Mouse (Mus musculus) A20 (cell line): Measurements from ENCODE around the gene Chst12.

Source experiments
- DNase-seq: peaks from one replicate; pipeline ENCODE4 v3.0.0-alpha.2; 2011; ENCODE audit warnings: low read depth, low spot score

Gene Chst12

GRCm38 (mm10) chr5:140517159-140517920 lies 12.0 kb downstream of the Chst12 start:
- no peak for DNase-seq

- DNase-seq = no peak
Observed at GRCm38 (mm10) chr5:140517921-140518230, 12.5 kb downstream of the Chst12 start.

DNA sequence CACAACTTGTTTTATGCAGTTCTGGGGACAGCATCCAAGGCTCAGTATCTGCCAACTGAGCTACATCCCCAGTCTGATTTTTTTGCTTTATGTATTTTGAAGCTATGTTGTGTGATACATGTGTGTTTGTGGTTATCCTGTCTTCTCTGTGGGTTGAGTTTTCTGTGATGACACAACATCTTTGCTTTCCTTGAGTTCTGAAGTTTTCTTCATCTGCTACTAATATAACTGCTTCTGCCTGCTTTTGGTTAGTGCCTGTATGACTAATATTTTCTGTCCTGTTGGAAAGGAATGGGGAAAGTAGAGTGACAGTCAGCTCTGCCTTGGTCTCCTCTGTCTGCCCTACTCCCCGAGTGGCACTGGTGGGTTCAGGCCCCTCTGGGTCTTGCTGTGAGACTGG lies 15.8 kb downstream of the Chst12 start:
- no peak for DNase-seq

DNA sequence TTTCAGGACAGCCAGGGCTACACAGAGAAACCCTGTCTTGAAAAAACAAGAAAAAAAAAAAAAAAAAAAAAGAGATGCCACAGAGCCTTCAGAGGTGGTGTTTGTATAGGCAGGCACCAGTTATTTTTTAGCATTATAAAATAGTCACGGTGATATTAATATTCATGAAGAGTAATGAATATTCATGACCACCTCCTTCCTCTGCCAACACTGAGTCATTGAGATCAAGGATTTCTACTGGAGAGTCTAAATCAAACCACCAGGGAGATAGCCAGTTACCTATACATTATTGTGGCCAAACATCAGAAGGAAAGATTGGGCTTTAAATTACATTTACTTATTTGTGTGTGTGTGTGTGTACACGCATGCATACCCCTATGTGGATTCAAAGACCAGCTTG lies 21.4 kb downstream of the Chst12 start:
- DNase-seq = no peak

GRCm38 (mm10) chr5:140538111-140538683 lies 32.8 kb downstream of the Chst12 start:
- DNase-seq = no peak

DNA sequence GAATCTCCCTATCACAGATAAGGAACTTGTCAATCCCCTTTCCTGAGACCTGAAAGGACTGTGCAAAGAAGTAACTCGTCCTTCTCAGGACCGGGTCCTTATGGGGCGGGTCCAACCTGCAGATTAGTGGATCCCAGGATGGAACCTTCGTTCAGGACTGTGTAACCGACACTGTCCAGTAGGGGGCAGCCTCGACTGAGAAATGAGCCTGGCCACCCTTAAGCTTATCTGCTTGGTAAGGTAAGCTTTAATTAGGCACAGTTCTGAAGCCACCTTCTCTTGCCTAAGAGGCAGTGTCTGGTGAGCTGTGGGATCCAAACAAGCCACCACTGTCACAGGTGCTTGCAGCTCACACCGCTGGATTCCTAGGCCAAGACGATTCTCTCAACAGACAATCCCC lies 34.8 kb downstream of the Chst12 start:
- peak; percentile 73 for DNase-seq

GRCm38 (mm10) chr5:140542811-140543575 lies 37.6 kb downstream of the Chst12 start:
- no peak for DNase-seq

- DNase-seq = no peak
Observed at GRCm38 (mm10) chr5:140545651-140546050, 40.3 kb downstream of the Chst12 start.

- no peak for DNase-seq
Observed at GRCm38 (mm10) chr5:140546332-140546731, 41.0 kb downstream of the Chst12 start.

DNA sequence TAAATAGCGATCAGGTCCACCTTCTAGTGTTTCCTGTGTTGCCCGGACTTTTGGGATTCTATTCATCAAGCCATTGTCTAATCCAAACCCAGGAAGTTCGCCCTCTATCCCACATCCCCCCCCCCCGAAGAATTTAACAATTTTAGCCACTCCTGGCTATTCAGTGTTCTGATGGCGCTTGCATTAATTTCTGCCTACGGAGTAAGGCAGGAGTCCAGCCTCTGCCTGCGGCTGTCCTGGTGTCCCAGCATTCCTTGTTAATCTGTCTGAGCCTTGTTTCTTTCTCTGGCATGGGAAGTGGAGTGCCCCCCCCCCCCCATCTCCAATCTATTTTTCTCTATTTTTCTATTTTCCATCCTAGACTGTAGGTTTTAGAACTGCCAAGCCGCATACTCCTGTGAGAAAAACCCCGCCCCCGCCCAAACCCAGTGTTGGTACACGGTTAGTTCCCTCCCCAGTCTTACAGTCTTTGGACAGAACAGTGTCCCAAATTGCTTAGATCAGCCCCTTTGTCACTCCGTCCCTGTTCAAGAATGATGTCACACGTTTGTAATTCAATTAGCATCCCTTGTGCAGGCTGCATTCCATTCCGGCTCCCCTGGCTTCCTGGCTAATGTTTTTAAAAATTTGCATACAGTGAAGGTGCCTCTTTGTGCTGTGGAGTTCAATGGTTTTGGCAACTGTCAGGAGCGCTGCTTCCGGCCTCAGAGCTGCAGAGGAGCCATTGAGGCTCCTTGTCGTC lies 44.1 kb downstream of the Chst12 start:
- DNase-seq = peak; percentile 24

- no peak for DNase-seq
Observed at GRCm38 (mm10) chr5:140553719-140554118, 48.4 kb downstream of the Chst12 start.

DNA sequence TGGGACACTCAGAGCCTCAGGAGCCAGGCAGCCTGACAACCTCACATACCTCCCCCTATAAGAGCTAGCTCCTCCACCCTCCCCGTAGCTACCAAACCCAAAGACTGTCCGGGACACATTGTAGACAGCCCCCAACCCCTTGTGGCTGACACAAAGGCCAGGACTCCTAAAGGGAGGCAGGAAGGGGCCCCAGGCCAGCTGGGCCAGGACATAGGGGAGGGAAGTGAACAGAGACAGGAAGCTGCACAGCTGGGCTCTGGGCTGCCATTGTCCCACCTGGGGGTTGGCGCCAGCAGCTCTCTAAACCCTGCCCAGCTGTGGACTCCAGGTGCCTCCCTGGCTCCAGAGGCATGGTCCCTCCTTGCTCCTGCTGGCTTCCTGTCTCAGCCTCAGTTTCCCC lies 51.5 kb downstream of the Chst12 start:
- peak; percentile 25 for DNase-seq

DNA sequence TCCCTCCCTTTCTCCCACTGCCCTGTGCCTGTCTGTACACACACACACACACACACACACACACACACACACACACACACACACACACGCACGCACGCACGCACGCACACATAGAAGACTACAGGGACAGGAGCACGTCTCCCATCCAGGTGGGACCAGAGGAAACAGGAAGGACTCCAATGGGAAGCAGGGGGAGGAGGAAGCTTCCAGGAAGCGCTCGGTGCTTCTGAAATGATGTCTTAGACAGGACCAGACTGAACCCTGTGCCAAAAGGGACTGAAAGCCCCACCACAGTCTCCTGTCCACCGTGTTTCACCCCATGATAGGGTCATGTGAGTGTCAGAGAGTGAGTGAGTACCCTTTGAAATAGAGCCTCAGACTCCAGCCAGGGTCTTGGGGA lies 57.3 kb downstream of the Chst12 start:
- peak; percentile 40 for DNase-seq

GRCm38 (mm10) chr5:140564896-140565295 lies 59.5 kb downstream of the Chst12 start, which contains the start of gene Grifin:
Gene Grifin (minus strand): TSS chr5:140565071.
- DNase-seq = no peak

DNA sequence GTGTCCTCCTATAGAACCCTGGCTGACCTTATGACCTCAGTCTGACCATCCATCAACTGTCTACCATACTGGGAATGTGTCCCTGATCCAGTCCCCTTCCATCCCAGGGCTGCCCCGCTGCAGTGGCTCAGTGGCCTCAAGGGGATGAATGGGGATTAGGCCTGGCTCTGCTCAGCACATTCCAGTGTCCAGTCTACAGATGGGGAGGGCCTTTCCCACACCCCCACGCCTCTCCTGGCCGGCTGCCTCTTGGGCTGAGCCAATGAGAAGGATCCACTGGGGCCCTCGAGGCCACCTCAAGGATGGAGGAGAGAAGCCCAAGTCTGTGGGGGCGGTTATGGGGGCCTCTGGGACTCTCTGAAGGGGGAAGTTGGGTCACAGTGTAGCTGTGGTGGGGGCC lies 60.1 kb downstream of the Chst12 start:
- no peak for DNase-seq

GRCm38 (mm10) chr5:140565856-140566255 lies 60.5 kb downstream of the Chst12 start:
- peak; percentile 30 for DNase-seq

DNA sequence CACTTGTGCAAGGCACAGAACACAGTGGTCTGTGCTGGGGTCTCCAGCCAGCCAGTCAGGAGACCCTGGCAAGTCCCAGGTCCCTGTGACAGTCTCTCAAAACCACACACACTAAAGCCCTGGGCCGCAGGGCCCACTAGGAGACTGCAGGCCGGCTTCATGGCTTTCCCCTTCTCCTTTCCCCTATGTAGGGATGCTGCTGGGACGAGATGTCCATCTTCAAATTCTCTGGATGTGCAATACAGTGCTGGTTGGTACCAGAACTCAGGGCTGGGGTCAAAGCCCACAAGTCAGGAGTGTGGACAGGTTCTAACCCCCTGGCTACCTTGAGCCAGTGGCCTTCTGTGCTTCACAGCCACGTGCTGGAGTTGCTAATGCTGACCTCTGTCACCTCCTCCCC lies 60.9 kb downstream of the Chst12 start:
- DNase-seq = no peak

- DNase-seq = no peak
Observed at GRCm38 (mm10) chr5:140567321-140567720, 62.0 kb downstream of the Chst12 start.

- DNase-seq = no peak
Observed at GRCm38 (mm10) chr5:140567751-140568150, 62.4 kb downstream of the Chst12 start.

DNA sequence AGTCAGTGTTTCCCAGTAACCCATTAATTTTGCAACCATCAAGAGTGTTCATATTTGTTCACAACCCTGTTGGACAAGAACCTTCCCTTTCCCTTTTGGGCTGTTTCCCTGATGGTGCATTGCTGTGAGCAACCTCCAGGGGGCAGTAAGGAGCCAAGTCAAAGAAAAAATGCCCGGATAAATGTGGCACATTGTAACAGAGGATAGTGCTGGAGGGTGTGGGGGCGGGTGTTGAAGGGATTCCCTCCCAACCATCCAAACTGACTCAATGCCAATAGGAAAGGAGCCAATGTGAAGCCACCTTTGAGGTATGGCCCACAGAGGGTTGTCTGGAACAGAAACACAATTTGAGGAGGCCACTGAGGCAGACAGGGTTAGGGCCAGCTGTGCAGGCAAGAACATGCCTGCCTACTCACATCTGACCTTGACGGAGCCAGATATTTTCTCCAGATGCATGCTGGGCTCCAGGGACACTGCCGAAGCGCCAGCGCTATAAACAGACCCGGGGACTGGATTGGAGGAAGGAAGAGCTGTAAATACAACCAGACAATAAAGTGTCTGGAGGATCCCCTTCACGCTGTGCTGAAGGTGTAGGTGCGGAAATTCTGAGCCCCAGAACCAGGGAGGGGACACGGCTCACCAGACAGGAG lies 63.1 kb downstream of the Chst12 start:
- DNase-seq = peak; percentile 55

- DNase-seq = no peak
Observed at GRCm38 (mm10) chr5:140569032-140569595, 63.8 kb downstream of the Chst12 start.
